Mouse (Mus musculus): ENCODE measurements around the gene Tmtc4.

- TF ChIP-seq CTCF (conservative IDR thresholded peaks at IDR 0.05 in 1 of 2, IDR thresholded peaks at IDR 0.05 in 1 of 2; ENCODE audit: low read depth in 2 of 2, low read length in 2 of 2), result peak in 1 of 2 experiments; percentile 6; a peak in 1 of 4 replicates
- no peak for TF ChIP-seq ZMIZ1 (IDR thresholded peaks at IDR 0.05; ENCODE audit: low read depth, low read length)
- TF ChIP-seq SMC3 (IDR thresholded peaks at IDR 0.05; ENCODE audit: low read depth, low read length), result no peak
- TF ChIP-seq MAX (IDR thresholded peaks at IDR 0.05; ENCODE audit: low read length), result no peak
- no peak for TF ChIP-seq POLR2A (IDR thresholded peaks at IDR 0.05; ENCODE audit: low read depth, low read length)
These were observed 47.4 kb downstream of the Tmtc4 start for GRCm38 (mm10) chr14:122936460-122936859.

Data from CH12.LX (cell line).